Mouse (Mus musculus) olfactory bulb, adult 2 months (tissue): ENCODE measurements around the gene Rbfox3.

Source experiments
- CTCF ChIP-seq: fragments of 200-500 bp; IDR thresholded peaks from 2 replicates; pipeline ENCODE4 v1.5.1; 2012; ENCODE audit warnings: low read depth, mild to moderate bottlenecking, low read length, moderate library complexity; ENCODE audit not compliant: insufficient read depth
- POLR2A ChIP-seq: fragments of 200-500 bp; IDR thresholded peaks from 2 replicates; pipeline ENCODE4 v1.6.1; 2012; ENCODE audit warnings: mild to moderate bottlenecking, low read depth, low read length, moderate library complexity; ENCODE audit not compliant: insufficient read depth

- TF ChIP-seq CTCF (no peak), POLR2A (peak; percentile 20; the same call in 1 of the 2 replicates)
Observed at GRCm38 (mm10) chr11:118890992-118891398, 20.4 kb downstream of the Rbfox3 start.
